12 mouse cellular contexts compared by ENCODE assay signal in genomic region chr4:66715821-66716760, GRCm38 (mm10).
DNase-seq lines count a peak whose midpoint lies in the region; ATAC-seq lines count a peak whose summit lies in the region.
"Had no signal": no experiment of that assay in that cellular context is flagged by ENCODE, and none has a peak within 500 bp of the region (broad histone marks: within the 10 kb centered on the region; RNA-seq: fewer than 3 reads in every experiment).

No protein-coding gene starts in this region.

- no peaks in the 10 kb centered on the region for H3K36me3 ChIP-seq in embryonic facial prominence, embryonic 10.5 days (replicated peaks)
- H3K36me3 ChIP-seq in hindbrain, embryonic 16.5 days (ENCODE audit: control insufficient read depth, insufficient read depth, low read length), result no peaks in the 10 kb centered on the region
- no peaks in the 10 kb centered on the region for H3K36me3 ChIP-seq in neural tube, embryonic 15.5 days
- no peaks in the 10 kb centered on the region for H3K36me3 ChIP-seq in heart, embryonic 11.5 days (ENCODE audit: control insufficient read depth, insufficient read depth, low read length)
- no peaks in the 10 kb centered on the region for H3K36me3 ChIP-seq in liver, embryonic 11.5 days (ENCODE audit: control insufficient read depth, insufficient read depth, low read length)

- H3K4me3 ChIP-seq in embryonic facial prominence, embryonic 10.5 days, result no peak overlapping the region
- no peak overlapping the region for H3K4me3 ChIP-seq in hindbrain, embryonic 16.5 days (ENCODE audit: low read length)
- no peak overlapping the region for H3K4me3 ChIP-seq in neural tube, embryonic 15.5 days (replicated peaks)
- no peak overlapping the region for H3K4me3 ChIP-seq in heart, embryonic 11.5 days (ENCODE audit: low read depth, low read length)
- H3K4me3 ChIP-seq in liver, embryonic 11.5 days (ENCODE audit: low read depth, low read length), result no peak overlapping the region
- H3K4me3 ChIP-seq: heart, adult 2 months; left cerebral cortex, adult 2 months had no signal

- ATAC-seq in hindbrain, embryonic 16.5 days, result peak; percentile 95
- ATAC-seq in neural tube, embryonic 15.5 days (ENCODE audit: low FRiP score), result peak; percentile 88; the same call in 1 of the 2 replicates
- no peak for ATAC-seq in heart, embryonic 11.5 days (replicated peaks; ENCODE audit: insufficient number of reproducible peaks, low FRiP score, low TSS enrichment)
- no peak for ATAC-seq in liver, embryonic 11.5 days (replicated peaks; ENCODE audit: low FRiP score)
- ATAC-seq: intestine, embryonic 16.5 days; liver, postnatal 0 days had no signal

- peak; percentile 18 for DNase-seq in layer of hippocampus, adult 11-12 months (ENCODE audit: low spot score)
- DNase-seq in layer of hippocampus, adult 9-10 months (ENCODE audit: low spot score), result no peak
- DNase-seq in embryonic facial prominence, embryonic 10.5 days (ENCODE audit: low spot score), result peak; percentile 11
- DNase-seq in thymus, postnatal 14 days, result no peak
- no peak for DNase-seq in liver, embryonic 11.5 days (ENCODE audit: low spot score)
- DNase-seq: heart, adult 2 months; liver, postnatal 0 days had no signal

- H3K4me1 ChIP-seq in embryonic facial prominence, embryonic 10.5 days, result no peaks in the 10 kb centered on the region
- H3K4me1 ChIP-seq in hindbrain, embryonic 16.5 days (ENCODE audit: control insufficient read depth, insufficient read depth, low read depth, low read length), result no peaks in the 10 kb centered on the region; the same call in 1 of the 2 replicates
- 0 out of 2 replicates have a peak, but pooled peaks cover 5% of the 10 kb centered on the region for H3K4me1 ChIP-seq in neural tube, embryonic 15.5 days
- H3K4me1 ChIP-seq in heart, embryonic 11.5 days (ENCODE audit: control insufficient read depth, insufficient read depth, low read length), result no peaks in the 10 kb centered on the region
- no peaks in the 10 kb centered on the region for H3K4me1 ChIP-seq in liver, embryonic 11.5 days (replicated peaks; ENCODE audit: control insufficient read depth, insufficient read depth, low read length)

- H3K4me2 ChIP-seq in hindbrain, embryonic 16.5 days (ENCODE audit: low read length), result no peak overlapping the region
- no peak overlapping the region for H3K4me2 ChIP-seq in neural tube, embryonic 15.5 days
- H3K4me2 ChIP-seq in heart, embryonic 11.5 days, result no peak overlapping the region
- H3K4me2 ChIP-seq in liver, embryonic 11.5 days, result no peak overlapping the region

- H3K9ac ChIP-seq in hindbrain, embryonic 16.5 days (ENCODE audit: low read depth, low read length), result no peak overlapping the region
- H3K9ac ChIP-seq in neural tube, embryonic 15.5 days (replicated peaks), result no peak overlapping the region
- H3K9ac ChIP-seq in heart, embryonic 11.5 days (ENCODE audit: low read depth, low read length), result no peak overlapping the region
- H3K9ac ChIP-seq in liver, embryonic 11.5 days (ENCODE audit: low read depth, low read length), result no peak overlapping the region
- H3K9ac ChIP-seq: liver, postnatal 0 days had no signal

- H3K9me3 ChIP-seq in embryonic facial prominence, embryonic 10.5 days, result no peaks in the 10 kb centered on the region
- H3K9me3 ChIP-seq in hindbrain, embryonic 16.5 days (ENCODE audit: control insufficient read depth, low read length), result no peaks in the 10 kb centered on the region
- peaks cover 3% of the 10 kb centered on the region; the same call in 1 of the 2 replicates for H3K9me3 ChIP-seq in neural tube, embryonic 15.5 days (replicated peaks)
- no peaks in the 10 kb centered on the region for H3K9me3 ChIP-seq in heart, embryonic 11.5 days (replicated peaks; ENCODE audit: control insufficient read depth, low read length)
- H3K9me3 ChIP-seq in liver, embryonic 11.5 days (ENCODE audit: control insufficient read depth, low read length), result no peaks in the 10 kb centered on the region

- WGBS in embryonic facial prominence, embryonic 10.5 days, result 82% methylated on average over 6 of the region's 6 CpGs
- 51% methylated on average over 6 of the region's 6 CpGs for WGBS in hindbrain, embryonic 16.5 days
- 49% methylated on average over 6 of the region's 6 CpGs for WGBS in neural tube, embryonic 15.5 days
- 77% methylated on average over 6 of the region's 6 CpGs for WGBS in heart, embryonic 11.5 days (ENCODE audit: insufficient replicate concordance)
- WGBS in liver, embryonic 11.5 days, result 77% methylated on average over 6 of the region's 6 CpGs

- H3K27me3 ChIP-seq in embryonic facial prominence, embryonic 10.5 days (replicated peaks; ENCODE audit: low read depth, poor library complexity, severe bottlenecking), result no peaks in the 10 kb centered on the region
- no peaks in the 10 kb centered on the region for H3K27me3 ChIP-seq in hindbrain, embryonic 16.5 days (replicated peaks; ENCODE audit: control insufficient read depth, insufficient read depth, low read length)
- H3K27me3 ChIP-seq in neural tube, embryonic 15.5 days (replicated peaks), result no peaks in the 10 kb centered on the region
- H3K27me3 ChIP-seq in heart, embryonic 11.5 days (ENCODE audit: control insufficient read depth, insufficient read depth, low read length), result no peaks in the 10 kb centered on the region
- H3K27me3 ChIP-seq in liver, embryonic 11.5 days (replicated peaks; ENCODE audit: control insufficient read depth, insufficient read depth, low read length), result no peaks in the 10 kb centered on the region

- no peak overlapping the region for H3K27ac ChIP-seq in embryonic facial prominence, embryonic 10.5 days (replicated peaks)
- no peak overlapping the region for H3K27ac ChIP-seq in hindbrain, embryonic 16.5 days (ENCODE audit: low read depth, low read length)
- H3K27ac ChIP-seq in neural tube, embryonic 15.5 days (replicated peaks), result no peak overlapping the region; the same call in 1 of the 2 replicates
- no peak overlapping the region for H3K27ac ChIP-seq in heart, embryonic 11.5 days (ENCODE audit: low read depth, low read length)
- H3K27ac ChIP-seq in liver, embryonic 11.5 days (ENCODE audit: low read depth, low read length), result no peak overlapping the region
- H3K27ac ChIP-seq: heart, adult 2 months; left cerebral cortex, adult 2 months had no signal

Comparison
In these comparisons a context has a peak if more than half of its experiments do, and no peak if none do; other contexts are left out.
1. DNase-seq: peak in layer of hippocampus, adult 11-12 months (single experiment) and embryonic facial prominence, embryonic 10.5 days (single experiment); none in layer of hippocampus, adult 9-10 months (single experiment), thymus, postnatal 14 days (single experiment) and liver, embryonic 11.5 days (single experiment).
2. ATAC-seq: peak in hindbrain, embryonic 16.5 days (single experiment) and neural tube, embryonic 15.5 days (single experiment); none in heart, embryonic 11.5 days (single experiment) and liver, embryonic 11.5 days (single experiment).